Mouse (Mus musculus) cerebellum, adult 9-11 months (tissue): ENCODE results near the gene Fgr.

Source experiments
- DNase-seq: peaks from one replicate; pipeline ENCODE4 v3.0.0; 2022

The Fgr gene

GRCm38 (mm10) chr4:133039832-133040231 lies 65.9 kb downstream of the Fgr start:
- no peak for DNase-seq

- DNase-seq: no peak
These were observed 66.5 kb downstream of the Fgr start for GRCm38 (mm10) chr4:133040241-133040904.

DNA sequence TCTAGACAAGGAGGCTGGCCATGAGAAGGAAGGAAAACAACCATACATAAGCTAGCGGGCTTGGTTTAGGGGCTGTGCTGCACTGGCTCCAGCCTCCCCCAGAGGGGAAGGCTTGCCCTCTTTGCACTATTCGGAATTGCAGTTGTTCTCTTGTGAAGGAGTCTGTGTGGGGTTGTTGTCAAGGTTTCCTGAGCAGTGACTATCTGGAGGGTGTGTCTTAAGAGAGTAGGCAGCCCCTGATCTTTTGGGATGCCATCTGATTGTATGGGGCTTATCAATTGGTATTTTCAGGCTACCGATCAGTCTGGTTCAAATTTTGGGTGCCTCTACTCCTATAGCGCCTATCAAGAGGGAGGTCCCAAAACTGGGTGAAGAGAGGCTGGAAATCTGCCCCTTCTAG lies 68.3 kb downstream of the Fgr start:
- no peak for DNase-seq

- peak; percentile 66 for DNase-seq
These were observed 69.0 kb downstream of the Fgr start for GRCm38 (mm10) chr4:133042651-133043635.

- peak; percentile 74 for DNase-seq
These were observed 70.1 kb downstream of the Fgr start for GRCm38 (mm10) chr4:133043798-133044646.

GRCm38 (mm10) chr4:133044647-133045094 lies 70.8 kb downstream of the Fgr start:
- DNase-seq: no peak

DNA sequence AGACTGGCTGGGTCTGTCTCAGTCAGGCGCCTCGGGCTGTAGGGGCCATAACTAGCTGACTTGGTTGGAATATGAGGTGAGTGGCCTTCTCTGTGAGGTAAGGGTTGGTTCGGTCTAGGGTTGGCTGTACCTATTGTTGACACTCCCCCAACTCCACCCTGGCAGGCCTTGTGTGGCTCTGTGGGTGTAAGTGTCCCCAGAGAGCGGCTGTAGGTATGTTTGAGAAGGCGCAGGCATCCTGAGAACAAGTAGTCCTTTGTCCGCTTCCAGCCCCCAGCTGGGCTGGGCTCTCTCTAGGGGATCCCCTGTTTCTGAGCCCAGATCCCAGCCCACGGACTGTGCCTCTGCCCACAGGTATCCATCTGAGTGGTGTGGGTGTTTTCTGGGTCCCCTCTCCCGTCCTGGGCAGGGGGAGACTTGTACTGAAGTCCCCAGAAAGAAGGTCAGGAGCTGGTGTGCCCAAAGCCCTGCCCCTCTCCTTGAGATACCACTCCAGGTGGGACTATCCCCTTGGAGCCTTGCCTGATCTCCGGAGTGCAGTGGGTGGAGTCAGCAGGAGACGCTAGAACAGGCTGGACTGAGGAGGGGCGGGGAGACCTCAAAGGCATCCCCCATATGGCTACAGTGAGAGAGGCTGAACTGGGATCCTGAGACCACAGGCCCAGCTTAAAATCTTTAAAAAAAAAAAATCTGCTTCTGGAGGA lies 72.0 kb downstream of the Fgr start:
- DNase-seq: no peak

DNA sequence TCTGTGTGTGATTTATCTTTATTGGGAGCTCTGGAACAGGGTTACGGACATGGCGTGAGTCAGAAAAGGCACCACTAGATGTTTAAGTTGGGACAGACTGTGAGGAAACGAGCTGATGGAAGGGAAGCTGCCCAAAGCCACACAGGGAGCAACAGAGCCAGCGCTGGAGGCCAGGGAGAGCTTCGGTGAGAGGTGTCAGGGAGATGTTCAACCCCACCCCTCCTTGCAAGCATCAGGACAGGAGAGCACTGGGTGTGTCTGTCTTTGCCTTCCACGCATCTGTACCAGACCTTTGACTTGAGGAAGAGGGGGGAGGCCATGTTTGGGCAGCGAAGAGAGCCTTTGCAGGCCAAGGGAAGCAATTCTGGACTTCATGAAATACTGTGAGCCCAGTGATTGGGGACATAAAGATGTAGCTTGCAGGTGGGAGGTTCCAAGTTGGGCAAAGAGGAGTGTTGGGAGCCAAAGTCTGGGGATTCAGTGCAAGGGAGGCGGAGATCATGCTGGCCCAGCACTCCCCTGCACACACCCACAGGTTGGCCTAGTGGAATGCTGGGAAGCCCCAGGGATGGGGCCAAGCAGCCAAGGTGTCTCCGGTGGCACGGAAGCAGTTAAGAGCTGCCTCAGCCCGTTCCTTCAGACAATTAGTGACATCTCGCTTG lies 72.9 kb downstream of the Fgr start:
- no peak for DNase-seq

- no peak for DNase-seq
These were observed 73.6 kb downstream of the Fgr start for GRCm38 (mm10) chr4:133047353-133048105.

- DNase-seq: peak; percentile 77
These were observed 75.4 kb downstream of the Fgr start for GRCm38 (mm10) chr4:133049071-133049920.

DNA sequence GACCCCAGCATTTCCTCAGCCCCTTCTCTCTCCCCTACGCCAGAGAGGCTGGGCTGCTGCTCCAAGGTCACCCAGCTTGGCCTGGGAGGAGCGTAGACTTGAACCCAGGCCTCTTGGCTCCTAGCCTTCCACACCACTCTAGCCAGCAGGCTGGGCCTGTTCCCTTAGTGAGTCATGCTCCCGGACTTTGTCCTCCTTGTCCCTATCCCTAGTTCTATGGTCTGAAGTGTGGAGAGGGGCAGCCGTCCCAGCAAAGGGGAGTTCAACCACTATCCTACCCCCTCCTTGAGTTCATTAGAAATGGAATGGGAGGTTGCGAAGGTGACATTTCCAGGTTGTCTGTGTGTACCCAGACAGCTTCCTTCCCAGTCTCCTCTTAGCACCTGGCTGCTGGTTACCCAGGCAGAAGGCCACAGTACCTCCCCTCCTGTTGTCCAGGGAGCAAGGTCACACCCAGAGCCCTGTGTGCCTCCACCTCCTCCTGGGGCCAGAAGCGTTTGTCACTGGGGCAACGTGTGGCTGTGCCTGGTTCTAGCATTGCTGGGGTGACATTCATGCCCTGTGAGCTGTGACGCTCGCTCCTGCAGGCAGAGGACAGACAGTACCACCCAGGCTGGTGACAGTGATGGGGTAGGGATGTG lies 76.4 kb downstream of the Fgr start:
- DNase-seq: no peak

DNA sequence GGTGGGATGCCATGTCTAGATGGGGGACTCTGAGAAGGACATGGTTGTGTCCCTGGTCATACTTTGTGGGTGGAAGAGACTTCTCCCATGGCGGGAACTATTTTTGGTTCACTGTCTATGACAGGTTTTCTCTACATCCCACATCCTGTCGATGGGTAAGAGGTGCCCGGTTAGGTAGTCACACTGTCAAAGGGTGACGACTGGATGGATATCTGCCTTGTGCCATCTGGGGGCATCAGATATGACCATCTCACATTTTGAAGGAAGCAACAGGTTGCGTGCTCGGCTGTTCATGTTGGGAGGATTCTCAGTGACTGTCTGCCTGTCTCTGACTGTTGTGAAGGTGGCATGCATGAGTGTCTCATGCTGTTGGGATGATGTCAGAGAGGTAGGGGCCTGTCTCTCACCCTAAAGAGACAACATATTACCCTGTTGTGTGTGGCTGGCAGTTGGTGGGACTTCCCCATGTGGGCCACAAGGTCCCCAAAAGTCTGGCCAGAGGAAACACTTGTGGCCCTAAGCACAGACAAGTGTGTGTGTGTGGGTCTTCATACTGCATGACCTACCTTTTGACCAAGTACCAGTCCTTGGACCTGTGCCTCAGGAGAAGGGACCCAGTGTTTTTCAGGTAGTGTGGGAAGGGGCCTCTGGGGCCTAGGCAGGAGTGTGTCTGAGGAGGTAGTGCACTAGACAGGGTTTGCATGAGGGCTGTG lies 77.1 kb downstream of the Fgr start:
- DNase-seq: no peak

DNA sequence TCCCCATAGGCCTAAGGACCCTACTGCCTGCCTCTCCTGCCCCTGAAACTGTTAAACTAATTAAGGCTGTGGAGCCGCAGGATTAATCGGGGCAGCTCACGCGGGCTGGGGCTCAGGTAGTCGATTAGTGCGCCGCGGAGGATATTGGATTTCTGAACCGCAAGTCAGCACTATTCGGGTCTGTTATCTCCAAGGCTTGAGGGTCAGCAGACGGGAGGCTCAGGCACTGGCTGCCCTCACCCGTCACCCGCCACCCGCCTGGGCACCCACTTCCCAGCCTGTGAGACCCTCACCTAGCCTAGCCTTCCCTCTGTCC lies 77.6 kb downstream of the Fgr start:
- no peak for DNase-seq
